Mouse (Mus musculus) lung, adult 10 weeks (tissue): ENCODE measurements around the gene Gm13277. TPM values are rescaled to one million over a fixed set of nuclear protein-coding genes. Genes with fewer than 3 reads are reported as not detected.

Experiments used
- polyA plus RNA-seq: library from polyadenylated mRNA; stranded (reverse); fragments of 350-450 nt; fragmentation: Illumina TruSeq; extraction: RNeasy Lipid Tissue Mini Kit (QIAGEN cat#74804); gene quantifications from one replicate; pipeline ENCODE4 v1.2.3, GENCODE M21; 2014; ENCODE audit warnings: low read depth, low replicate concordance; ENCODE audit not compliant: insufficient read depth

The Gm13277 gene
- not detected for polyA plus RNA-seq

DNA sequence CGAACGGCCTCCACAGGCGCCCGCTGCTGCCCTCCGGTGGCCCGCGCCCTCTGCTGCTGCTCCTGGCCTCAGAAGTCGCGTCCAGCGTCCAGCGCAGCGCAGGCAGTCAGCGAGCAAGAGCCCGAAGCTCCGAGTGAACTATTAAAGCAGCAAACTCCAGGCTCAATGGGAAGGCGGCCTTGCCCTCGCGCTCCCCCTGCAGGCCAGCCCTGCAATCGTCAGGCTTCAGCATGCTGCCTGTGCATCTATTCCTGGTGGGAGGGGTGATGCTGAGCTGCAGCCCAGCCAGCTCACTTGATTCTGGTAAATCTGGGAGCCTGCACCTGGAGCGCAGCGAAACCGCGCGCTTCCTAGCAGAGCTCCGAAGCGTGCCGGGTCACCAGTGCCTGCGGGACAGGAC is at the start of gene Gm13277:
Gm13277 (plus strand) TSS at position 231 of the 400 bp plus-strand sequence.

DNA sequence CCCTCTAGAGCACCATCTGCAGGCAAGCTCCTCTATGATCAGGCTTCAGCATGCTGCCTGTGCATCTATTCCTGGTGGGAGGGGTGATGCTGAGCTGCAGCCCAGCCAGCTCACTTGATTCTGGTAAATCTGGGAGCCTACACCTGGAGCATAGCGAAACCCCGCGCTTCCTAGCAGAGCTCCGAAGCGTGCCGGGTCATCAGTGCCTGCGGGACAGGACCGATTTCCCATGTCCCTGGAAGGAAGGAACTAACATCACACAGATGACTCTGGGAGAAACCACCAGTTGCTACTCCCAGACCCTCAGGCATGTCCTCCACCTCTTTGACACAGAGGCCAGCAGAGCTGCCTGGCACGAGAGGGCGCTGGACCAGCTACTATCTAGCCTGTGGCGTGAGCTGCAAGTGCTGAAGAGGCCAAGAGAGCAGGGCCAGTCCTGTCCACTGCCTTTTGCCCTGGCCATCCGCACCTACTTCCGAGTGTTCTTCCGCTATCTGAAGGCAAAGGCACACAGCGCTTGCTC is 33.6 kb upstream of the Gm13277 start, which contains the start of gene Gm13271:
Gm13271 (plus strand) TSS at position 51 of the 523 bp plus-strand sequence.

DNA sequence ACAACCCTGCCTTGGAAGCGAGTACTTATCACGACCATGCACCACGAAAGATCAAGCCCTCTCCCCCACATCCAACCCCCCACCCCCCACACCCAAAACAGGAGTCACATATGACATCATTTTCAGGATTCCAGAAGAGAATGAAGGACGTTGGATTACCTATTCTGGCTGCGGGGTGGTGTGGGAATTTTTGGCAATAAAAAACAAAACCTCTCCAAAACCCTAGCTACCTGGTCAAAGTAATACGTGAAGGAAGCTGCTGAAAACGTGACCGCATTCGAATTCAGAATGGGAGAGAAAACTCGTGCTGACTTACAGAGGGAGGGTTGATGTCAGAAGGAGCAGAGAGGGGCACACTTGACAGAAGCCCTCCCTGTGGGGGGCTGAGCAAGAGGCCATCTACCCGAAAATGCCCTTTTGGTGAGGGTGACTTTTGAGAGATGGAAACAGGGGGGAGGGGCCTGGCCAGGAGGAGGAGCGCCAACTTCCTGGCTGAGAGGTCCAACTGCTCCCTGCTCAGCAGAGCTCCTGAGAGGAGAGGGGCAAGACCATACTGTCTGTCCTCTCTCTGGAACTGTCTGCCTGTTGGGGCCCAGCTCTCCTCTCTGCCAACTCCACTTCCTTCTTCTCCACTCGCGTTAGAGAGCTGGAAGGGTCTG is 28.7 kb upstream of the Gm13277 start, which contains the start of gene Gm13283:
Gm13283 (plus strand) TSS at position 510 of the 659 bp plus-strand sequence.

DNA sequence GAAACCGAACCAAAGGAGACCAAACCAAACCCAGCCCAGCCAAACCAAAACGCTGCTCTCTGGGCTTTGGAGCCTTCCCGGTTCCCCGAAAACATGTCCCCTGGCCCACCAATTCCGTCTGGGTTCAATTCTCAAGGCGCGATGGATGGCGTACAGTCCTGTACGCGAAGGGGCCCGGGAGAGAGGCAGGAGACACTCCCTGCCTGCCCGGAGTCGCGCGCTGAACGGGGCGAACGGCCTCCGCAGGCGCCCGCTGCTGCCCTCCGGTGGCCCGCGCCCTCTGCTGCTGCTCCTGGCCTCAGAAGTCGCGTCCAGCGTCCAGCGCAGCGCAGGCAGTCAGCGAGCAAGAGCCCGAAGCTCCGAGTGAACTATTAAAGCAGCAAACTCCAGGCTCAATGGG is 14.9 kb upstream of the Gm13277 start, which contains the start of gene Gm13290:
Gm13290 (plus strand) TSS at position 301 of the 400 bp plus-strand sequence.

DNA sequence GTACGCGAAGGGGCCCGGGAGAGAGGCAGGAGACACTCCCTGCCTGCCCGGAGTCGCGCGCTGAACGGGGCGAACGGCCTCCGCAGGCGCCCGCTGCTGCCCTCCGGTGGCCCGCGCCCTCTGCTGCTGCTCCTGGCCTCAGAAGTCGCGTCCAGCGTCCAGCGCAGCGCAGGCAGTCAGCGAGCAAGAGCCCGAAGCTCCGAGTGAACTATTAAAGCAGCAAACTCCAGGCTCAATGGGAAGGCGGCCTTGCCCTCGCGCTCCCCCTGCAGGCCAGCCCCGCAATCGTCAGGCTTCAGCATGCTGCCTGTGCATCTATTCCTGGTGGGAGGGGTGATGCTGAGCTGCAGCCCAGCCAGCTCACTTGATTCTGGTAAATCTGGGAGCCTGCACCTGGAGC is 11.8 kb upstream of the Gm13277 start, which contains the start of gene Gm13289:
Gm13289 (plus strand) TSS at position 301 of the 400 bp plus-strand sequence.

DNA sequence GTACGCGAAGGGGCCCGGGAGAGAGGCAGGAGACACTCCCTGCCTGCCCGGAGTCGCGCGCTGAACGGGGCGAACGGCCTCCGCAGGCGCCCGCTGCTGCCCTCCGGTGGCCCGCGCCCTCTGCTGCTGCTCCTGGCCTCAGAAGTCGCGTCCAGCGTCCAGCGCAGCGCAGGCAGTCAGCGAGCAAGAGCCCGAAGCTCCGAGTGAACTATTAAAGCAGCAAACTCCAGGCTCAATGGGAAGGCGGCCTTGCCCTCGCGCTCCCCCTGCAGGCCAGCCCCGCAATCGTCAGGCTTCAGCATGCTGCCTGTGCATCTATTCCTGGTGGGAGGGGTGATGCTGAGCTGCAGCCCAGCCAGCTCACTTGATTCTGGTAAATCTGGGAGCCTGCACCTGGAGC is 8.9 kb upstream of the Gm13277 start, which contains the start of gene Gm13272:
Gm13272 (plus strand) TSS at position 301 of the 400 bp plus-strand sequence.

DNA sequence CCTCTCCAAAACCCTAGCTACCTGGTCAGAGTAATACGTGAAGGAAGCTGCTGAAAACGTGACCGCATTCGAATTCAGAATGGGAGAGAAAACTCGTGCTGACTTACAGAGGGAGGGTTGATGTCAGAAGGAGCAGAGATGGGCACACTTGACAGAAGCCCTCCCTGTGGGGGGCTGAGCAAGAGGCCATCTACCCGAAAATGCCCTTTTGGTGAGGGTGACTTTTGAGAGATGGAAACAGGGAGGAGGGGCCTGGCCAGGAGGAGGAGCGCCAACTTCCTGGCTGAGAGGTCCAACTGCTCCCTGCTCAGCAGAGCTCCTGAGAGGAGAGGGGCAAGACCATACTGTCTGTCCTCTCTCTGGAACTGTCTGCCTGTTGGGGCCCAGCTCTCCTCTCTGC is 6.6 kb upstream of the Gm13277 start, which contains the start of gene Ifnz:
Ifnz (plus strand) TSS at position 301 of the 400 bp plus-strand sequence.

DNA sequence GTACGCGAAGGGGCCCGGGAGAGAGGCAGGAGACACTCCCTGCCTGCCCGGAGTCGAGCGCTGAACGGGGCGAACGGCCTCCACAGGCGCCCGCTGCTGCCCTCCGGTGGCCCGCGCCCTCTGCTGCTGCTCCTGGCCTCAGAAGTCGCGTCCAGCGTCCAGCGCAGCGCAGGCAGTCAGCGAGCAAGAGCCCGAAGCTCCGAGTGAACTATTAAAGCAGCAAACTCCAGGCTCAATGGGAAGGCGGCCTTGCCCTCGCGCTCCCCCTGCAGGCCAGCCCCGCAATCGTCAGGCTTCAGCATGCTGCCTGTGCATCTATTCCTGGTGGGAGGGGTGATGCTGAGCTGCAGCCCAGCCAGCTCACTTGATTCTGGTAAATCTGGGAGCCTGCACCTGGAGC is 3.0 kb upstream of the Gm13277 start, which contains the start of gene Gm13276:
Gm13276 (plus strand) TSS at position 301 of the 400 bp plus-strand sequence.

DNA sequence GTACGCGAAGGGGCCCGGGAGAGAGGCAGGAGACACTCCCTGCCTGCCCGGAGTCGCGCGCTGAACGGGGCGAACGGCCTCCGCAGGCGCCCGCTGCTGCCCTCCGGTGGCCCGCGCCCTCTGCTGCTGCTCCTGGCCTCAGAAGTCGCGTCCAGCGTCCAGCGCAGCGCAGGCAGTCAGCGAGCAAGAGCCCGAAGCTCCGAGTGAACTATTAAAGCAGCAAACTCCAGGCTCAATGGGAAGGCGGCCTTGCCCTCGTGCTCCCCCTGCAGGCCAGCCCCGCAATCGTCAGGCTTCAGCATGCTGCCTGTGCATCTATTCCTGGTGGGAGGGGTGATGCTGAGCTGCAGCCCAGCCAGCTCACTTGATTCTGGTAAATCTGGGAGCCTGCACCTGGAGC is 2.8 kb downstream of the Gm13277 start, which contains the start of gene Gm13278:
Gm13278 (plus strand) TSS at position 301 of the 400 bp plus-strand sequence.

DNA sequence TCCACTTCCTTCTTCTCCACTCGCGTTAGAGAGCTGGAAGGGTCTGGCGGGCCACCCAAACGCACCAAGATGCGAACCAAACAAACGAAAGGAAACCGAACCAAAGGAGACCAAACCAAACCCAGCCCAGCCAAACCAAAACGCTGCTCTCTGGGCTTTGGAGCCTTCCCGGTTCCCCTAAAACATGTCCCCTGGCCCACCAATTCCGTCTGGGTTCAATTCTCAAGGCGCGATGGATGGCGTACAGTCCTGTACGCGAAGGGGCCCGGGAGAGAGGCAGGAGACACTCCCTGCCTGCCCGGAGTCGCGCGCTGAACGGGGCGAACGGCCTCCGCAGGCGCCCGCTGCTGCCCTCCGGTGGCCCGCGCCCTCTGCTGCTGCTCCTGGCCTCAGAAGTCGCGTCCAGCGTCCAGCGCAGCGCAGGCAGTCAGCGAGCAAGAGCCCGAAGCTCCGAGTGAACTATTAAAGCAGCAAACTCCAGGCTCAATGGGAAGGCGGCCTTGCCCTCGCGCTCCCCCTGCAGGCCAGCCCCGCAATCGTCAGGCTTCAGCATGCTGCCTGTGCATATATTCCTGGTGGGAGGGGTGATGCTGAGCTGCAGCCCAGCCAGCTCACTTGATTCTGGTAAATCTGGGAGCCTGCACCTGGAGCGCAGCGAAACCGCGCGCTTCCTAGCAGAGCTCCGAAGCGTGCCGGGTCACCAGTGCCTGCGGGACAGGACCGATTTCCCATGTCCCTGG is 5.7 kb downstream of the Gm13277 start, which contains the start of gene Gm13275:
Gm13275 (plus strand) TSS at position 552 of the 740 bp plus-strand sequence.

DNA sequence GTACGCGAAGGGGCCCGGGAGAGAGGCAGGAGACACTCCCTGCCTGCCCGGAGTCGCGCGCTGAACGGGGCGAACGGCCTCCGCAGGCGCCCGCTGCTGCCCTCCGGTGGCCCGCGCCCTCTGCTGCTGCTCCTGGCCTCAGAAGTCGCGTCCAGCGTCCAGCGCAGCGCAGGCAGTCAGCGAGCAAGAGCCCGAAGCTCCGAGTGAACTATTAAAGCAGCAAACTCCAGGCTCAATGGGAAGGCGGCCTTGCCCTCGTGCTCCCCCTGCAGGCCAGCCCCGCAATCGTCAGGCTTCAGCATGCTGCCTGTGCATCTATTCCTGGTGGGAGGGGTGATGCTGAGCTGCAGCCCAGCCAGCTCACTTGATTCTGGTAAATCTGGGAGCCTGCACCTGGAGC is 8.7 kb downstream of the Gm13277 start, which contains the start of gene Gm13279:
Gm13279 (plus strand) TSS at position 301 of the 400 bp plus-strand sequence.

DNA sequence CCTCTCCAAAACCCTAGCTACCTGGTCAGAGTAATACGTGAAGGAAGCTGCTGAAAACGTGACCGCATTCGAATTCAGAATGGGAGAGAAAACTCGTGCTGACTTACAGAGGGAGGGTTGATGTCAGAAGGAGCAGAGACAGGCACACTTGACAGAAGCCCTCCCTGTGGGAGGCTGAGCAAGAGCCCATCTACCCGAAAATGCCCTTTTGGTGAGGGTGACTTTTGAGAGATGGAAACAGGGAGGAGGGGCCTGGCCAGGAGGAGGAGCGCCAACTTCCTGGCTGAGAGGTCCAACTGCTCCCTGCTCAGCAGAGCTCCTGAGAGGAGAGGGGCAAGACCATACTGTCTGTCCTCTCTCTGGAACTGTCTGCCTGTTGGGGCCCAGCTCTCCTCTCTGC is 10.9 kb downstream of the Gm13277 start, which contains the start of gene Gm13285:
Gm13285 (plus strand) TSS at position 301 of the 400 bp plus-strand sequence.

DNA sequence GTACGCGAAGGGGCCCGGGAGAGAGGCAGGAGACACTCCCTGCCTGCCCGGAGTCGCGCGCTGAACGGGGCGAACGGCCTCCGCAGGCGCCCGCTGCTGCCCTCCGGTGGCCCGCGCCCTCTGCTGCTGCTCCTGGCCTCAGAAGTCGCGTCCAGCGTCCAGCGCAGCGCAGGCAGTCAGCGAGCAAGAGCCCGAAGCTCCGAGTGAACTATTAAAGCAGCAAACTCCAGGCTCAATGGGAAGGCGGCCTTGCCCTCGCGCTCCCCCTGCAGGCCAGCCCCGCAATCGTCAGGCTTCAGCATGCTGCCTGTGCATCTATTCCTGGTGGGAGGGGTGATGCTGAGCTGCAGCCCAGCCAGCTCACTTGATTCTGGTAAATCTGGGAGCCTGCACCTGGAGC is 14.5 kb downstream of the Gm13277 start, which contains the start of gene Gm13287:
Gm13287 (plus strand) TSS at position 301 of the 400 bp plus-strand sequence.

DNA sequence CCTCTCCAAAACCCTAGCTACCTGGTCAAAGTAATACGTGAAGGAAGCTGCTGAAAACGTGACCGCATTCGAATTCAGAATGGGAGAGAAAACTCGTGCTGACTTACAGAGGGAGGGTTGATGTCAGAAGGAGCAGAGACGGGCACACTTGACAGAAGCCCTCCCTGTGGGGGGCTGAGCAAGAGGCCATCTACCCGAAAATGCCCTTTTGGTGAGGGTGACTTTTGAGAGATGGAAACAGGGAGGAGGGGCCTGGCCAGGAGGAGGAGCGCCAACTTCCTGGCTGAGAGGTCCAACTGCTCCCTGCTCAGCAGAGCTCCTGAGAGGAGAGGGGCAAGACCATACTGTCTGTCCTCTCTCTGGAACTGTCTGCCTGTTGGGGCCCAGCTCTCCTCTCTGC is 16.8 kb downstream of the Gm13277 start, which contains the start of gene Gm13288:
Gm13288 (plus strand) TSS at position 301 of the 400 bp plus-strand sequence.

DNA sequence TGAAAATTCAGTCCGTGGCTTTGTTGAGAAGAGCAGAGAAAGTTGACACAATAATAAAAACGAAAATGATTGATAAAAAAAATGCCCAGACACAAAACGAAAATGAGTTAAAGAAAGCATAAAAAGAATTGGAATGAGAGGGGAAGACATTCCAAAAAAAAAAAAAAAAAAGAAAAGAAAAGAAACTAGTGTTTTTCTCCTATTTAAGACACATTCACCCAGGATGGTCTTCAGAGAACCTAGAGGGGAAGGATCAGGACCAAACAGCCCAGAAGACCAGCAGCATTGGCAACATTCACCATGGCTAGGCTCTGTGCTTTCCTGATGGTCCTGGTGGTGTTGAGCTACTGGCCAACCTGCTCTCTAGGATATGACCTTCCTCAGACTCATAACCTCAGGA is 27.5 kb downstream of the Gm13277 start, which contains the start of gene Ifna7:
Ifna7 (plus strand) TSS at position 301 of the 400 bp plus-strand sequence.

DNA sequence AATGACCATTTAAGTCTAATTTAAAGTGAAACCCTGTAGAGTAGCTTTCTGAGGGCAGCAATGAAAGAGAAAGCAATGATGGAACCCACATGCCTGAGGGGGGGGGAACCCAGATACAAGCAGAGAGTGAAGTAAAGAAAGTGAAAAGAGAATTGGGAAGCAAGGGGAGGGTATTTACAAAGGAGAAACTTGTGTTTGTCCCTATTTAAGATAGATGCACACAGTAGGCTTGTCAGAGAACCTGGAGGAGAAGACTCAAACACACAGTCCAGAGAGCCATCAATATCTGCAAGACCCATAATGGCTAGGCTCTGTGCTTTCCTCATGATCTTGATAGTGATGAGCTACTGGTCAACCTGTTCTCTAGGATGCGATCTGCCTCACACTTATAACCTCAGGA is 31.2 kb downstream of the Gm13277 start, which contains the start of gene Ifna11:
Ifna11 (plus strand) TSS at position 301 of the 400 bp plus-strand sequence.

DNA sequence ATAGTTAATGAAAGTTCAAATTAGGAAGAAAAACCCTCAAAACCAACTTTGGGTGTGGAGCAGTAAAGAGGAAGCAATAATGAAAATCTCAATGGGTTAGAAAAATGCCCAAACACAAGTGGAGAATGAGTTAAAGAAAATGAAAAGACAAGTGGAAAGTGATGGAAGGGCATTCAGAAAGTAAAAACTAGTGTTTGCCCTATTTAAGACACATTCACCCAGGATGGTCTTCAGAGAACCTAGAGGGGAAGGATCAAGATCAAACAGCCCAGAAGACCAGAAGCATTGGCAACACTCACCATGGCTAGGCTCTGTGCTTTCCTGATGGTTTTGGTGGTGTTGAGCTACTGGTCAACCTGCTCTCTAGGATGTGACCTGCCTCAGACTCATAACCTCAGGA is 38.7 kb downstream of the Gm13277 start, which contains the start of gene Ifna6:
Ifna6 (plus strand) TSS at position 301 of the 400 bp plus-strand sequence.

DNA sequence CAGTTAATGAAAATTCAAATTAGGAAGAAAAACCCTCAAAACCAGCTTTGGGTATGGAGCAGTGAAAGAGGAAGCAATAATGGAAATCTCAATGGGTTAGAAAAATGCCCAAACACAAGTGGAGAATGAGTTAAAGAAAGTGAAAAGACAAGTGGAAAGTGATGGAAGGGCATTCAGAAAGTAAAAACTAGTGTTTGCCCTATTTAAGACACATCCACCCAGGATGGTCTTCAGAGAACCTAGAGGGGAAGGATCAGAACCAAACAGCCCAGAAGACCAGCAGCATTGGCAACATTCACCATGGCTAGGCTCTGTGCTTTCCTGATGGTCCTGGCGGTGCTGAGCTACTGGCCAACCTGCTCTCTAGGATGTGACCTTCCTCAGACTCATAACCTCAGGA is 46.8 kb downstream of the Gm13277 start, which contains the start of gene Ifna5:
Ifna5 (plus strand) TSS at position 301 of the 400 bp plus-strand sequence.

